Mouse (Mus musculus) embryonic facial prominence, embryonic 14.5 days (tissue): ENCODE results near the gene Ppp4r3b. TPM values are rescaled to one million over a fixed set of nuclear protein-coding genes. Genes with fewer than 3 reads are reported as not detected.
A peak's percentile ranks its signal among the peaks of the same experiment; 100 is the strongest.

Source experiments
- ATAC-seq: fragments of 200-750 bp; cut with Nextera tagmentation; 2 replicates; pipeline ENCODE4 v1.8.0; 2017; ENCODE audit warnings: low read depth, moderate number of reproducible peaks, moderate TSS enrichment
- DNase-seq: peaks from one replicate; pipeline ENCODE4 v3.0.0-alpha.2; 2015; ENCODE audit warnings: low spot score
- H3K27ac ChIP-seq: fragments of 300-500 bp; sonication (generic); replicated peaks from 2 replicates; pipeline ENCODE4 v1.5.1; 2014; ENCODE audit warnings: low read depth, mild to moderate bottlenecking, low read length, moderate library complexity
- H3K27me3 ChIP-seq: fragments of 300-500 bp; sonication (generic); replicated peaks from 2 replicates; pipeline ENCODE4 v1.6.1; 2014; ENCODE audit warnings: low read length; ENCODE audit not compliant: control insufficient read depth, insufficient read depth
- H3K36me3 ChIP-seq: fragments of 300-500 bp; sonication (generic); 2 replicates; pipeline ENCODE4 v1.6.1; 2014; ENCODE audit warnings: low read length, mixed read lengths; ENCODE audit not compliant: control insufficient read depth, insufficient read depth
- H3K4me1 ChIP-seq: fragments of 300-500 bp; sonication (generic); 2 replicates; pipeline ENCODE4 v1.6.1; 2014; ENCODE audit warnings: antibody characterized with exemption, low read length; ENCODE audit not compliant: control insufficient read depth, insufficient read depth
- H3K4me2 ChIP-seq: fragments of 300-500 bp; sonication (generic); 2 replicates; pipeline ENCODE4 v1.6.1; 2014; ENCODE audit warnings: low read depth, mild to moderate bottlenecking, low read length, moderate library complexity, mixed read lengths
- H3K4me3 ChIP-seq: fragments of 300-500 bp; sonication (generic); 2 replicates; pipeline ENCODE4 v1.5.1; 2014; ENCODE audit warnings: low read depth, mild to moderate bottlenecking, low read length
- H3K9ac ChIP-seq: fragments of 300-500 bp; sonication (generic); 2 replicates; pipeline ENCODE4 v1.6.1; 2014; ENCODE audit warnings: low read depth, mild to moderate bottlenecking, low read length, moderate library complexity, mixed read lengths
- H3K9me3 ChIP-seq: fragments of 300-500 bp; sonication (generic); 2 replicates; pipeline ENCODE4 v1.6.1; 2016; ENCODE audit warnings: low read length; ENCODE audit not compliant: control insufficient read depth
- WGBS: fragments of 180-500 bp; shearing (Covaris S2); extraction: QIAGEN DNeasy Blood & Tissue Kit; methylation state at CpG from one replicate; pipeline ENCODE4 v1.1.7; 2014; 5-methylcytosine and 5-hydroxymethylcytosine counted together
- polyA plus RNA-seq: library from polyadenylated mRNA; unstranded; fragments of >200 nt; fragmentation: Nextera tagmentation; extraction: Ambion mirVana; gene quantifications from 2 replicates; pipeline ENCODE4 v1.2.1, GENCODE M21; 2014

Ppp4r3b gene
- polyA plus RNA-seq, 1 experiment from 2014 or later = 65.8 TPM

GRCm38 (mm10) chr11:29245988-29246387, 73.3 kb downstream of the Ppp4r3b start:
- Histone ChIP-seq H3K4me2 (peak overlapping the region; percentile 68), H3K9me3 (no peaks in the 10 kb centered on the region), H3K4me3 (peak overlapping the region; percentile 69), H3K27me3 (no peaks in the 10 kb centered on the region), H3K36me3 (peaks cover 24% of the 10 kb centered on the region), H3K27ac (no peak overlapping the region), H3K9ac (peak overlapping the region; percentile 67), H3K4me1 (peaks cover 13% of the 10 kb centered on the region)
- 58% methylated on average over 4 of the region's 4 CpGs for WGBS
- ATAC-seq = no peak
- DNase-seq = no peak

- under 1% methylated on average over 53 of the region's 53 CpGs for WGBS
- ATAC-seq (peak; percentile 100), DNase-seq (peak; percentile 99)
- peaks cover 13% of the 10 kb centered on the region for H3K4me1 ChIP-seq
- H3K9ac ChIP-seq = peak within 1 kb of the TSS; percentile 67
- peaks cover 18% of the 10 kb centered on the region for H3K36me3 ChIP-seq
- H3K27ac ChIP-seq = peak within 1 kb of the TSS; percentile 53; the same call in 1 of the 2 replicates
- peak within 1 kb of the TSS; percentile 68 for H3K4me2 ChIP-seq
- H3K9me3 ChIP-seq = no peaks in the 10 kb centered on the region
- H3K27me3 ChIP-seq = no peaks in the 10 kb centered on the region
- peak within 1 kb of the TSS; percentile 69 for H3K4me3 ChIP-seq
These were observed 74.4 kb downstream of the Ppp4r3b start, which contains the start of gene Cfap36 for GRCm38 (mm10) chr11:29246883-29247650. Cfap36 (minus strand) TSS chr11:29247409.

- no peak for ATAC-seq
- H3K36me3 ChIP-seq = peaks cover 12% of the 10 kb centered on the region
- WGBS = 100% methylated on average over 1 of the region's 1 CpGs
These were observed 75.0 kb downstream of the Ppp4r3b start for GRCm38 (mm10) chr11:29247725-29248124.

GRCm38 (mm10) chr11:29248386-29248785, 75.7 kb downstream of the Ppp4r3b start:
- WGBS = 98% methylated on average over 5 of the region's 5 CpGs
- no peak for ATAC-seq
- Histone ChIP-seq H3K36me3 (peaks cover 6% of the 10 kb centered on the region), H3K27me3 (no peaks in the 10 kb centered on the region), H3K27ac (no peak overlapping the region), H3K4me3 (no peak overlapping the region), H3K9ac (no peak overlapping the region), H3K4me2 (no peak overlapping the region), H3K9me3 (0 out of 2 replicates have a peak, but pooled peaks cover 3% of the 10 kb centered on the region), H3K4me1 (peaks cover 13% of the 10 kb centered on the region)
- DNase-seq = no peak

More at GRCm38 (mm10) chr11:29247725-29248124, 75.0 kb downstream of the Ppp4r3b start:
- Histone ChIP-seq H3K27ac (no peak overlapping the region), H3K9me3 (no peaks in the 10 kb centered on the region), H3K4me3 (peak overlapping the region; percentile 69), H3K4me2 (peak overlapping the region; percentile 50), H3K27me3 (no peaks in the 10 kb centered on the region), H3K4me1 (peaks cover 13% of the 10 kb centered on the region), H3K9ac (no peak overlapping the region)
- no peak for DNase-seq

DNA sequence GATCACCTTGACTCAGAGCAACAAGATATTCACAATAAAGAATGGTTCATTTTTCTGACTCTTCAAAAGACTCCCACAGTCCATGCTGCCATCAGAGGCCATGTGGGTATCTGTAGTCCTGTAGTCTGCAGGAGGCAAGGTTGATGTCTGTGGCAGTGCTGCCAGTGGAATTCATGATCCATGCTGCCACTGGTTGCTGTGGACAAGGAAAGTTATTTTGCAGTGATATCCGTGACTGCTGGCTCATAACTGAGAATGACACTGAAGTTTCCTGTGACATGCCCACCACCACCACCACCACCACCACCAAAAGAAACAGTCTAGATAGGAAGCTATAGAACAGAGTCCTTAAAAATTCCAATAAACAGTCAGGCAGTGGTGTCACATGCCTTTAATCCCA, 82.0 kb downstream of the Ppp4r3b start:
- no peak for ATAC-seq
- H3K9me3 ChIP-seq = 0 out of 2 replicates have a peak, but pooled peaks cover 5% of the 10 kb centered on the region
- H3K4me3 ChIP-seq = no peak overlapping the region

DNA sequence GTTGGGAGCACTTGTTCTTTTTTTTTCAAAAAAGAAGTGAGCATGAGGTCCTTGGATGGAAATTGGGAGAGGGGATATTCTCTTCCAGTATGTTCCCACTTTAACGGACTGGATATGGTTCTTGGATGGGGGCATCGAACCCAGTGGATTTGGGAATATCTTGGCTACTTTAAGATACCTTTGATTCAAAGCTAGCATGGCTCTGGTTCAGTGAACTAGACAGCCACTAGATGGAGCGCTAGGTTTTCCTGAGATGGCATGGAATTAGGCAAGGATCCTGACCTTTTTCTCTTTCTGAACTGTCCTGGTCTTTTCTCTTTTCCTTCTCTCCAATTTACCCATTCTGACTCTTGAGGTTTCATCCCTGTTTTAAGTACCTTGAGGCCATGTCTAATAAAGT, 95.1 kb downstream of the Ppp4r3b start:
- Histone ChIP-seq H3K4me1 (no peaks in the 10 kb centered on the region), H3K4me2 (no peak overlapping the region), H3K4me3 (no peak overlapping the region), H3K27me3 (no peaks in the 10 kb centered on the region), H3K27ac (no peak overlapping the region), H3K9me3 (0 out of 2 replicates have a peak, but pooled peaks cover 11% of the 10 kb centered on the region), H3K36me3 (no peaks in the 10 kb centered on the region), H3K9ac (no peak overlapping the region)
- ATAC-seq = 0 out of 2 replicates have a peak, but pooled peaks have one; percentile 47
- peak; percentile 64 for DNase-seq
- WGBS = 22% methylated on average over 3 of the region's 3 CpGs

More for the DNA sequence above, 82.0 kb downstream of the Ppp4r3b start:
- no peak for DNase-seq
- Histone ChIP-seq H3K4me2 (no peak overlapping the region), H3K36me3 (no peaks in the 10 kb centered on the region), H3K4me1 (no peaks in the 10 kb centered on the region), H3K27me3 (no peaks in the 10 kb centered on the region), H3K27ac (no peak overlapping the region), H3K9ac (no peak overlapping the region)
- WGBS = 76% methylated on average over 1 of the region's 1 CpGs

Other genes starting within 250 kb of the Ppp4r3b start
- gene Pnpt1, start 42.1 kb upstream of the Ppp4r3b start, polyA plus RNA-seq = 34.9 and 39.0 TPM in 2 replicates
- gene Cfap36, start 74.5 kb downstream of the Ppp4r3b start, polyA plus RNA-seq = 54.9 and 55.3 TPM in 2 replicates
- gene Ccdc88a, start 200.8 kb downstream of the Ppp4r3b start, polyA plus RNA-seq = 26.2 and 27.9 TPM in 2 replicates